Mouse (Mus musculus) thymus, adult 2 months (tissue): ENCODE data around the gene Lhfpl2. TPM values are rescaled to one million over a fixed set of nuclear protein-coding genes. Genes with fewer than 3 reads are reported as not detected.

ENCODE experiments used
- DNase-seq: peaks from one replicate; pipeline ENCODE4 v3.0.0; 2021
- H3K27ac ChIP-seq: fragments of 200-500 bp; 2 replicates; pipeline ENCODE4 v1.5.1; 2012; ENCODE audit warnings: low read length, control low read depth; ENCODE audit not compliant: control insufficient read depth, insufficient read depth
- H3K27me3 ChIP-seq: fragments of 200-500 bp; 2 replicates; pipeline ENCODE4 v1.6.1; 2012; ENCODE audit warnings: mild to moderate bottlenecking, low read length, moderate library complexity, mixed read lengths; ENCODE audit not compliant: control insufficient read depth, insufficient read depth
- H3K36me3 ChIP-seq: fragments of 200-500 bp; 2 replicates; pipeline ENCODE4 v1.6.1; 2012; ENCODE audit warnings: mild to moderate bottlenecking, low read length, moderate library complexity; ENCODE audit not compliant: control insufficient read depth, insufficient read depth
- H3K4me1 ChIP-seq: fragments of 200-500 bp; replicated peaks from 2 replicates; pipeline ENCODE4 v1.6.1; 2012; ENCODE audit warnings: low read length; ENCODE audit not compliant: control insufficient read depth, insufficient read depth
- H3K4me3 ChIP-seq: fragments of 200-500 bp; 2 replicates; pipeline ENCODE4 v1.5.1; 2012; ENCODE audit warnings: mild to moderate bottlenecking, low read length, control low read depth, moderate library complexity; ENCODE audit not compliant: control insufficient read depth, insufficient read depth
- CTCF ChIP-seq: fragments of 200-500 bp; IDR thresholded peaks from 2 replicates; pipeline ENCODE4 v1.5.1; 2012; ENCODE audit warnings: mild to moderate bottlenecking, control low read depth, low read length, moderate library complexity, borderline replicate concordance; ENCODE audit not compliant: control insufficient read depth, poor library complexity, insufficient read depth; ENCODE audit errors: extremely low read depth
- POLR2A ChIP-seq: fragments of 200-500 bp; IDR thresholded peaks from 2 replicates; pipeline ENCODE4 v1.6.1; 2012; ENCODE audit warnings: mild to moderate bottlenecking, low read length, control low read depth, moderate library complexity; ENCODE audit not compliant: control insufficient read depth, poor library complexity, insufficient read depth; ENCODE audit errors: extremely low read depth
- WGBS: fragments of 180-500 bp; shearing (Covaris S2); methylation state at CpG from one replicate; pipeline ENCODE4 v1.1.7; 2018; 5-methylcytosine and 5-hydroxymethylcytosine counted together
- polyA plus RNA-seq: library from polyadenylated mRNA; depleted of rRNA; stranded (reverse); fragments of >200 nt; gene quantifications from 2 replicates; pipeline ENCODE4 v1.2.3, GENCODE M21; 2012

The Lhfpl2 gene
- polyA plus RNA-seq, 1 experiment = 6.6 TPM

DNA sequence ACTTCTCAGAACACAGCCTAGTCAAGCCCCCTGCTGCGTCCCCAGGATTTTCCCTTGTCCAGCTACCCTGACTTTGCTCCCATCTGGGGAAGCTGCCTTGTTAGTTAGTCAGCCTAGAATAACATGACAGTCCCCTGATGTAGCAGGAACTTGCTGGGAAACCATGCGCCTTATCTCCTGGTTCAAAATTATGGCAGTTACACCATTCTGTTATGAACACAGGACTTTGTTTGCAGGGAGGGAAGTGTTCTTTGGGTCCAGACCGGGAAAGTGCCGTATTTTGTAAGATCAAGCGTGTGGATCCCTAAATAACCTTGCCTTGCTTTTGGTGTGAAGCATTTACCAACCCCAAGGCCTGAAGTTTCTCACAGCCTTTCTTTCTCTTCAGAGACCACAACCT is 114.0 kb downstream of the Lhfpl2 start:
- TF ChIP-seq CTCF (no peak), POLR2A (no peak)
- no peaks in the 10 kb centered on the region for H3K36me3 ChIP-seq
- 63% methylated on average over 5 of the region's 5 CpGs for WGBS
- no peak for DNase-seq
- H3K4me1 ChIP-seq = peaks cover 23% of the 10 kb centered on the region
- H3K27ac ChIP-seq = no peak overlapping the region
- H3K27me3 ChIP-seq = no peaks in the 10 kb centered on the region; the same call in 1 of the 2 replicates
- H3K4me3 ChIP-seq = no peak overlapping the region

DNA sequence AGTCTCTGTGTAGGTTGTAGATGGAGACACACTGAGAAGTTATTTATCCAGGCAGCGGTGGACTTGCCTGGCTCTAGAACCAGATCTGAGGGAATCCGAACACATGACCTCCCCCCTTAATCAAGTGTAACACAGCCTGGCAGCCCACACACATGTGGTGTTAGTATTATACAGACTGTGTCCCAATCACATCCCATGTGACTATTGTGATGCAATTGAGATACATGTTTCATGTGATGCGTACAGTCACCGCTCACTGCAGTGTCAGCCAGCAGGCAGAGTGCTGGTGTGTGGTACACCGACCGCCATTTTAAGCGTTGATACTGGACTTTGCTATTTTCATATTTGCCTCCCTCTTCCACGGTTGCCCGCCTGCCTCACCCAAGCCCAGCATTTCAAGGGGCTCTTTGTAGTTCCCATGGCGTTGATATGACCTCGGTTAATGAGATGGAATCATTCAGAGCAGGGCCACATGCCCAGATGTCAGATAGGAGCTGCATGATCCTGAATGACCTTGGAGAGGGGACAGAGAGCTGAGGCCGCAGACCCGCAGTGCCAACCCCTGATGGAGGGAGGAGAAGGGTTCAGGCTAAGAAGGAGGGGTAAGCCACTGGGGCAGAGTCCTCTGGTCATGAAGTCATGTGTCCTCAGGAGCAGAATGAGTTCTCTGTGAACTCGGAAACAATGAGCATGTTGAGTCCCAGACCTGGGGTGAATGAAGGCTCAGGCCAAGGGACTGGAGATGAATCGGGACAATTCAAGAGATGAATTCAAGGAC is 115.1 kb downstream of the Lhfpl2 start:
- 96% methylated on average over 15 of the region's 15 CpGs for WGBS
- Histone ChIP-seq H3K27ac (no peak overlapping the region), H3K4me1 (peaks cover 28% of the 10 kb centered on the region), H3K36me3 (no peaks in the 10 kb centered on the region), H3K4me3 (no peak overlapping the region), H3K27me3 (no peaks in the 10 kb centered on the region; the same call in 1 of the 2 replicates)
- TF ChIP-seq CTCF (no peak), POLR2A (no peak)
- no peak for DNase-seq

DNA sequence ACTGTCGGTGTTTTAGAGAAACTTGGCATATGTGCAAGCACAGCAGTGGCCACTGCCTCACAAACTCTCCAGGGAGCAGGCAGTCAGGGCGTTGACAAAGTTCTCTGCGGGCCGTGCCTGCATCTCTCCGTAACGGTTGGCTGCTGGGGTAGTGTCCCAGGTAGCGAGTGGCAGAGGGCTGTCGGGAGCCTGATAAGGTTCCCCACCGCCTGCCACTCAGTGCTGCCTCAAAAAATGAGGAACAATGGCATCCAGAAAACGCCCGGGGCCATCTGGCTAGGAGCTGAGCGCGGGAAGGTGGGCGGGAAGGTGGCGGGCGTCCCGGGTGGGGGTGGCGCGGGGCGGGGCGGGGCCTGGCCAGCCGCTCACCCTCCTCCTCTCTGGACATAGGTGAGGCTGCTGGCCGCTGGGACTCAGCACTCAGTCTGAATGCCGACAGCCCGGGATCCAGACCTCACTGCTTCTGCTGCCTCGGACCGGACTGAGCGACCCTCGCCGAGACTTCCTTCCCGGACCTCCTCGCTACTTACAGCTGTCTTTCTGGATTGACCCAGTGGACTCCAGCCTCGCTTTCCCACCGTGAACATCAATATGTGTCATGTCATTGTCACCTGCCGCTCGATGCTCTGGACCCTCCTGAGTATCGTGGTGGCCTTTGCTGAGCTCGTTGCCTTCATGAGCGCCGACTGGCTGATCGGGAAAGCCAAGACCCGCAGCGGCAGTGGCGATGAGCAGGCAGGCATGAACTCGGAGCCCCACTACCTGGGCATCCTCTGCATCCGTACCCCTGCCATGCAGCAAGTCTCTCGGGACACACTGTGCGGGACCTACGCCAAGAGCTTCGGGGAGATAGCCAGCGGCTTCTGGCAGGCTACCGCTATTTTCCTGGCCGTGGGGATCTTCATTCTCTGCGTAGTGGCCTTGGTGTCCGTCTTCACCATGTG is 116.3 kb downstream of the Lhfpl2 start:
- peak; percentile 19 for DNase-seq
- TF ChIP-seq CTCF = no peak
- no peak for TF ChIP-seq POLR2A
- Histone ChIP-seq H3K4me1 (peaks cover 37% of the 10 kb centered on the region), H3K27me3 (no peaks in the 10 kb centered on the region; the same call in 1 of the 2 replicates), H3K4me3 (peak overlapping the region; percentile 52), H3K27ac (no peak overlapping the region), H3K36me3 (no peaks in the 10 kb centered on the region)
- WGBS = 1% methylated on average over 55 of the region's 55 CpGs

DNA sequence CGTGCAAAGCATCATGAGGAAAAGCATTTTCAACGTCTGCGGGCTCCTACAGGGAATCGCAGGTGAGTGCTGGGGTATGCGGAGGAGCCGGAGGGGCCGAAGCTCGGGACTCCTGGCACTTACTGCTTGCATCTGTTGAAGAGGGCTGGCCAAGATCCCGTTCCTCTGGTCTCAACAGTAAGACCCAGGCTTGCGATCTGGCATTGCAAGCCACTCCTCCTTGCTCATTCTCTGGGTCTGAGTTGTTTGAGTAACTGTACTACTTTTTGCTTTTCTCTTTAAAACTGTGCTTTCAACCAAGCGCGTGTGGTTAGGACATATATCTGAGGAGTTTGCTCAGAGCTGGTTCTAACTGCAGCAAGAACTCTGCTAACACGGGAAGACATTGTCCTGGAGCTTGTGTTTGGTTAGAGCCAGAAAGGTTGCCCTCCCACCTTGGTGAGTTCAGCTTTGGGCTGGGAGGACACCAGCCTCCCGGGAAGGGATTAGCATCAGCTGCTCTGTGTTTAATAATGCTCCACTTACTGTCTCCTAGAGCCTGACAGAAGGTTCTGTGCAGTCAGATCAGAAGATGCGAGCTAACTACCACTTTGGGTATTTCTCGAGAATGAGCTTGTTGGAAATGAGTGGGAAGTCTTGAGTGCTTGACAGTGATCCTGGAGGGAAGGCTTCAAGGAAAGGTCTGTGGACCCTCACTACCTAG is 117.1 kb downstream of the Lhfpl2 start:
- H3K4me3 ChIP-seq = peak overlapping the region; percentile 52
- H3K27ac ChIP-seq = no peak overlapping the region

DNA sequence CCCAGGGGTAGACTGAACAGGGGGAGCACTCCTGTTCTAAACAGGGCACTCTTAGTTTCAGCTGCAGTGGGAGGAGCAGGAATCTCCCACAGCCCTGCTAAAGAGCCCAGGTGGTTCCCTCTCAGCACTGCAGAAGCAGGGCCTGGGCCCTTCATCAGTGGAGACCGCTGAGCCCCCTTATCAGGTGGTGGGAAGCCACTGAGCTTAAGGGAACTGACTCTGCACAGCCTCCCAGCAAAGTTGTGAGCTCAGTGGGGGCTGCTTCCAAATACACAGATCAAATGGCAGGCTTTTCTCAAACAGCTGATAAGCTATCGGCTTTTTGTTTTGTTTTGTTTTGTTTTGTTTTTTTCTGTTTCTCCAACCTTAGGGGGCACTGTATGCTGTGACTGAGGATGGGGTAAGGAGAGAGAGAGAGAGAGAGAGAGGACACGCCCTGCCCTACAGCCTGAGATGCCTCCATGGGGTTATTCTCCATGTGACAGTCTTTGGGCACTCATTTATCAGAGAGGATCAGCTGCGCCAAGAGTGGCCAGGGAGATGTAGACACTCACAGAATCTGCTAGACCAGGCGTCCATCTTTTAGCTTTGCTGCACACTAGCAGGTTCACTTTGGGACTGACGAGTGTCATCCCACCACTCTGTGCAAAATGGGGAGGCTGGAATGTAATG is 117.9 kb downstream of the Lhfpl2 start:
- TF ChIP-seq POLR2A (no peak), CTCF (no peak)
- no peaks in the 10 kb centered on the region for H3K36me3 ChIP-seq
- H3K27ac ChIP-seq = no peak overlapping the region
- H3K4me3 ChIP-seq = no peak overlapping the region
- 52% methylated on average over 6 of the region's 6 CpGs for WGBS
- peak; percentile 20 for DNase-seq
- no peaks in the 10 kb centered on the region; the same call in 1 of the 2 replicates for H3K27me3 ChIP-seq
- peaks cover 42% of the 10 kb centered on the region for H3K4me1 ChIP-seq

More for the DNA sequence above, 117.1 kb downstream of the Lhfpl2 start:
- Histone ChIP-seq H3K27me3 (no peaks in the 10 kb centered on the region; the same call in 1 of the 2 replicates), H3K4me1 (peaks cover 42% of the 10 kb centered on the region), H3K36me3 (no peaks in the 10 kb centered on the region)
- WGBS = 9% methylated on average over 16 of the region's 16 CpGs
- TF ChIP-seq POLR2A (no peak), CTCF (no peak)
- DNase-seq = no peak

DNA sequence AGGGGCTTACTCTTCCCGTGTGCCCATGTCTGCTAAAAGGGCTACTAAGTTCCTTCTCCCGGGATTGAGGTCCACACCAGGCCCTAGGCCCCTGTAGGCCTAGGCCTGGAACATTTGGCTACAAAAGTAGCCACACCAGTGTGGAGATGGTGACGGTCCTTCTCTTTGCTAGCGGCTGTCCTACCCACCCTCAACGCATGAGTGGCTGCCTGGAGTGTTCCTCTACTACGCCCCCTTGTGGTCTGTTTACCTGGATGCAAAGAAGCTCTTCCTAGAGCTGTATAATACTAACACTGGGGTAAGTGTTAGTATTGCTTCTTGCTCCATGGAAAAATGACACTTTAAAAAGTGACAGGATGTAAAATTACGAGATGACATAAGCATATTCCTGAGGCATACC is 119.6 kb downstream of the Lhfpl2 start:
- WGBS = 68% methylated on average over 7 of the region's 7 CpGs
- H3K4me1 ChIP-seq = peaks cover 42% of the 10 kb centered on the region
- H3K4me3 ChIP-seq = no peak overlapping the region
- no peaks in the 10 kb centered on the region; the same call in 1 of the 2 replicates for H3K27me3 ChIP-seq
- H3K36me3 ChIP-seq = no peaks in the 10 kb centered on the region
- DNase-seq = peak; percentile 35
- peak; percentile 35; the same call in 1 of the 2 replicates for TF ChIP-seq CTCF
- no peak for TF ChIP-seq POLR2A
- H3K27ac ChIP-seq = no peak overlapping the region
